24 mouse cellular contexts compared by ENCODE assay signal in genomic region chr3:83733985-83734384, GRCm38 (mm10). TPM values are rescaled to one million over a fixed set of nuclear protein-coding genes. Genes with fewer than 3 reads are reported as not detected.
DNase-seq lines count a peak whose midpoint lies in the region; ATAC-seq and TF ChIP-seq lines count a peak whose summit lies in the region.
"Had no signal": no experiment of that assay in that cellular context is flagged by ENCODE, and none has a peak within 500 bp of the region (broad histone marks: within the 10 kb centered on the region; RNA-seq: fewer than 3 reads in every experiment).

No protein-coding gene starts in this region.

- peak; percentile 4 to 6 for DNase-seq in cerebellum, postnatal 10 days
- DNase-seq in cerebellum, adult 18-20 months: no peak
- DNase-seq in hindbrain, embryonic 10.5 days (ENCODE audit: low spot score): no peak
- no peak for DNase-seq in hindbrain, embryonic 14.5 days (ENCODE audit: low spot score)
- peak; percentile 21 for DNase-seq in midbrain, postnatal 0 days (ENCODE audit: low spot score)
- no peak for DNase-seq in layer of hippocampus, adult 9-11 months
- DNase-seq: adrenal gland, adult 8-10 months; adrenal gland, postnatal 25 days; cerebellum, adult 11-12 months; cerebellum, adult 9-10 months; cerebellum, postnatal 25 days; forebrain, postnatal 0 days; gastrocnemius, postnatal 25 days; heart, adult 18-20 months had no signal

- ATAC-seq in hindbrain, embryonic 14.5 days (ENCODE audit: low FRiP score): no peak
- no peak for ATAC-seq in midbrain, postnatal 0 days (ENCODE audit: low FRiP score)
- no peak for ATAC-seq in midbrain, embryonic 13.5 days
- ATAC-seq: activated CD4-positive, CD25-positive, alpha-beta regulatory T cell, adult 4 months; forebrain, embryonic 14.5 days; forebrain, postnatal 0 days; intestine, embryonic 15.5 days had no signal

- no peaks in the 10 kb centered on the region for H3K36me3 ChIP-seq in hindbrain, embryonic 10.5 days
- no peaks in the 10 kb centered on the region for H3K36me3 ChIP-seq in hindbrain, embryonic 14.5 days (replicated peaks; ENCODE audit: control insufficient read depth, insufficient read depth)
- H3K36me3 ChIP-seq in midbrain, postnatal 0 days (ENCODE audit: insufficient read depth, low read length): no peaks in the 10 kb centered on the region
- no peaks in the 10 kb centered on the region for H3K36me3 ChIP-seq in midbrain, embryonic 13.5 days
- H3K36me3 ChIP-seq: embryonic facial prominence, embryonic 13.5 days; heart, embryonic 10.5 days; heart, embryonic 13.5 days; hindbrain, embryonic 15.5 days; intestine, embryonic 15.5 days had no signal

- H3K4me3 ChIP-seq in hindbrain, embryonic 10.5 days: no peak overlapping the region
- H3K4me3 ChIP-seq in hindbrain, embryonic 14.5 days (replicated peaks; ENCODE audit: low read length): no peak overlapping the region
- H3K4me3 ChIP-seq in midbrain, postnatal 0 days (ENCODE audit: low read depth, low read length): no peak overlapping the region
- no peak overlapping the region for H3K4me3 ChIP-seq in midbrain, embryonic 13.5 days (replicated peaks)
- H3K4me3 ChIP-seq: embryonic facial prominence, embryonic 13.5 days; heart, embryonic 10.5 days; heart, embryonic 13.5 days; hindbrain, embryonic 15.5 days; intestine, embryonic 15.5 days had no signal

- no peaks in the 10 kb centered on the region for H3K27me3 ChIP-seq in hindbrain, embryonic 10.5 days (ENCODE audit: insufficient read depth, poor library complexity, severe bottlenecking)
- H3K27me3 ChIP-seq in hindbrain, embryonic 14.5 days (ENCODE audit: control insufficient read depth, insufficient read depth, low read length): no peaks in the 10 kb centered on the region
- no peaks in the 10 kb centered on the region for H3K27me3 ChIP-seq in midbrain, postnatal 0 days (ENCODE audit: insufficient read depth, low read length)
- no peaks in the 10 kb centered on the region for H3K27me3 ChIP-seq in midbrain, embryonic 13.5 days
- H3K27me3 ChIP-seq: embryonic facial prominence, embryonic 13.5 days; heart, embryonic 13.5 days; hindbrain, embryonic 15.5 days; intestine, embryonic 15.5 days had no signal

- H3K4me1 ChIP-seq in hindbrain, embryonic 10.5 days (replicated peaks): peaks cover 9% of the 10 kb centered on the region
- H3K4me1 ChIP-seq in hindbrain, embryonic 14.5 days (replicated peaks; ENCODE audit: control insufficient read depth, insufficient read depth, low read length): no peaks in the 10 kb centered on the region
- no peaks in the 10 kb centered on the region for H3K4me1 ChIP-seq in midbrain, postnatal 0 days (ENCODE audit: insufficient read depth, low read length)
- peaks cover 4% of the 10 kb centered on the region; the same call in 1 of the 2 replicates for H3K4me1 ChIP-seq in midbrain, embryonic 13.5 days (replicated peaks)
- H3K4me1 ChIP-seq: heart, embryonic 10.5 days; heart, embryonic 13.5 days; intestine, embryonic 15.5 days had no signal

- H3K9ac ChIP-seq in hindbrain, embryonic 14.5 days: no peak overlapping the region
- H3K9ac ChIP-seq in midbrain, postnatal 0 days (replicated peaks; ENCODE audit: low read length, poor library complexity, severe bottlenecking): no peak overlapping the region
- H3K9ac ChIP-seq in midbrain, embryonic 13.5 days (replicated peaks): no peak overlapping the region
- H3K9ac ChIP-seq: embryonic facial prominence, embryonic 13.5 days; forebrain, postnatal 0 days; heart, embryonic 13.5 days; hindbrain, embryonic 15.5 days; intestine, embryonic 15.5 days had no signal

- H3K4me2 ChIP-seq in hindbrain, embryonic 14.5 days (replicated peaks): no peak overlapping the region
- H3K4me2 ChIP-seq in midbrain, postnatal 0 days (ENCODE audit: low read depth, low read length, poor library complexity, severe bottlenecking): no peak overlapping the region
- H3K4me2 ChIP-seq in midbrain, embryonic 13.5 days (replicated peaks): no peak overlapping the region
- H3K4me2 ChIP-seq: embryonic facial prominence, embryonic 13.5 days; heart, embryonic 13.5 days; hindbrain, embryonic 15.5 days; intestine, embryonic 15.5 days had no signal

- 0 out of 2 replicates have a peak overlapping the region, but pooled peaks have one; percentile 29 for H3K27ac ChIP-seq in hindbrain, embryonic 10.5 days
- H3K27ac ChIP-seq in hindbrain, embryonic 14.5 days: no peak overlapping the region
- H3K27ac ChIP-seq in midbrain, postnatal 0 days (ENCODE audit: low read depth, low read length): no peak overlapping the region
- H3K27ac ChIP-seq in midbrain, embryonic 13.5 days: no peak overlapping the region
- H3K27ac ChIP-seq: embryonic facial prominence, embryonic 13.5 days; heart, embryonic 10.5 days; heart, embryonic 13.5 days; hindbrain, embryonic 15.5 days; intestine, embryonic 15.5 days had no signal

- H3K9me3 ChIP-seq in hindbrain, embryonic 10.5 days: no peaks in the 10 kb centered on the region
- H3K9me3 ChIP-seq in hindbrain, embryonic 14.5 days (ENCODE audit: control insufficient read depth, low read length): no peaks in the 10 kb centered on the region
- no peaks in the 10 kb centered on the region for H3K9me3 ChIP-seq in midbrain, postnatal 0 days (ENCODE audit: low read length)
- no peaks in the 10 kb centered on the region for H3K9me3 ChIP-seq in midbrain, embryonic 13.5 days
- H3K9me3 ChIP-seq: embryonic facial prominence, embryonic 13.5 days; heart, embryonic 10.5 days; heart, embryonic 13.5 days; hindbrain, embryonic 15.5 days; intestine, embryonic 15.5 days had no signal

- no peak for TF ChIP-seq CTCF in midbrain, postnatal 0 days (IDR thresholded peaks at IDR 0.05)

- 89% methylated on average over 8 of the region's 8 CpGs for WGBS in hindbrain, embryonic 10.5 days
- 91% methylated on average over 8 of the region's 8 CpGs for WGBS in hindbrain, embryonic 14.5 days
- WGBS in midbrain, postnatal 0 days: 83% methylated on average over 8 of the region's 8 CpGs
- WGBS in midbrain, embryonic 13.5 days: 76% methylated on average over 8 of the region's 8 CpGs

RNA-seq across cellular contexts. Expression of gene Sfrp2, which starts 32.1 kb away (rescaled TPM):
- 166 and 251 TPM in 2 replicates for polyA plus RNA-seq in hindbrain, embryonic 10.5 days (2016; fragmentation: Nextera tagmentation; extraction: Ambion mirVana)
- polyA plus RNA-seq in hindbrain, embryonic 14.5 days (2014; fragmentation: Nextera tagmentation; extraction: Ambion mirVana): 54.8 and 76.0 TPM in 2 replicates
- 30.8 and 70.0 TPM in 2 replicates for total RNA-seq in midbrain, postnatal 0 days (2014; rRNA removed)
- 32.8 and 34.1 TPM in 2 replicates for polyA plus RNA-seq in midbrain, postnatal 0 days (2015; fragmentation: Nextera tagmentation; extraction: Ambion mirVana)
- 35.7 and 41.2 TPM in 2 replicates for polyA plus RNA-seq in midbrain, embryonic 13.5 days (2015; fragmentation: Nextera tagmentation; extraction: Ambion mirVana)
- total RNA-seq: common myeloid progenitor, adult 5-6 weeks; hematopoietic stem cell, adult 5-6 weeks had no signal

Comparison
In these comparisons a context has a peak if more than half of its experiments do, and no peak if none do; other contexts are left out.
1. DNase-seq: peak in cerebellum, postnatal 10 days (2 of 2) and midbrain, postnatal 0 days (single experiment); none in cerebellum, adult 18-20 months (0 of 2), hindbrain, embryonic 10.5 days (single experiment), hindbrain, embryonic 14.5 days (single experiment) and layer of hippocampus, adult 9-11 months (single experiment).